In the genomic region with DNA sequence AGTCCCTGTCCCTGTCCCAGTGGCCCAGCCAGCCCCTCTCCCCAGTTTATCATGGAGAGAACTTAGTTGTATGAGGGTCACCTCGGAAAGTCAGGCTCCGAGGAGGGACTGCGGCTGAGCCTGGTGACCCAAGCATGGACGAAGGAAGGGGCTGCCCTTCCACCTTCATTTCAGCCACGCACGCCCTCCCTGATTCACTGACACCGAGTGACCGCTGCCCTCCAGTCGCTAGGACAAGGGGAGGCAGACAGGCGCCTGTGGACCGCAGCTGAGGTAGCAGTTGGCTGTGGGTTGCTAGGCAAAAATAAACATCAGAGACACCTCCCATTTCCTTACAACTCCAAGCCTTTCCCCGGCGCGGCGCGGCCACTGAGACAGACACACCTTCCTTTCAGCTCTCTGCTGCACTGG, we compare ENCODE assay signal across 7 mouse cellular contexts. TPM values are rescaled to one million over a fixed set of nuclear protein-coding genes. Genes with fewer than 3 reads are reported as not detected.
DNase-seq lines count a peak whose midpoint lies in the region; ATAC-seq and TF ChIP-seq lines count a peak whose summit lies in the region.

No protein-coding gene starts in this region.

- H3K9me3 ChIP-seq in intestine, embryonic 16.5 days (ENCODE audit: control insufficient read depth, low read length), result no peaks in the 10 kb centered on the region
- no peaks in the 10 kb centered on the region for H3K9me3 ChIP-seq in midbrain, embryonic 11.5 days (ENCODE audit: control insufficient read depth, low read length)

- H3K4me3 ChIP-seq in cortical plate, adult 2 months (ENCODE audit: insufficient read depth, low read length), result peak overlapping the region; percentile 55
- peak overlapping the region; percentile 78 for H3K4me3 ChIP-seq in intestine, embryonic 16.5 days (ENCODE audit: low read length)
- peak overlapping the region; percentile 97 for H3K4me3 ChIP-seq in midbrain, embryonic 11.5 days (ENCODE audit: low read depth, low read length)

- intact Hi-C loops in gastrocnemius, postnatal 36 days (cut with DNase I), result loop anchor here (2.0 to 5.0 kb wide), 4 partner anchors 152 to 277 kb away; no protein-coding TSS in a partner anchor
- intact Hi-C loops in left cerebral cortex, postnatal 4 days (cut with DNase I), result loop anchor here (2.0 to 10.0 kb wide), 5 partner anchors 89 to 715 kb away; no protein-coding TSS in a partner anchor

- H3K9ac ChIP-seq in intestine, embryonic 16.5 days (ENCODE audit: low read depth, low read length), result peak overlapping the region; percentile 77
- H3K9ac ChIP-seq in midbrain, embryonic 11.5 days (ENCODE audit: low read length), result peak overlapping the region; percentile 54

- peaks cover 3% of the 10 kb centered on the region; the same call in 1 of the 2 replicates for H3K4me1 ChIP-seq in cortical plate, adult 2 months (ENCODE audit: control insufficient read depth, insufficient read depth, low read length)
- peaks cover 28% of the 10 kb centered on the region for H3K4me1 ChIP-seq in intestine, embryonic 16.5 days (ENCODE audit: control insufficient read depth, insufficient read depth, low read length)
- H3K4me1 ChIP-seq in midbrain, embryonic 11.5 days (ENCODE audit: control insufficient read depth, insufficient read depth, low read length), result peaks cover 29% of the 10 kb centered on the region

- peak overlapping the region; percentile 93 for H3K4me2 ChIP-seq in intestine, embryonic 16.5 days (ENCODE audit: low read depth, low read length)
- peak overlapping the region; percentile 80 for H3K4me2 ChIP-seq in midbrain, embryonic 11.5 days

- TF ChIP-seq CTCF in cortical plate, adult 2 months (IDR thresholded peaks at IDR 0.05; ENCODE audit: extremely low read depth, insufficient read depth, low read length), result no peak

- no peaks in the 10 kb centered on the region for H3K27me3 ChIP-seq in intestine, embryonic 16.5 days (replicated peaks; ENCODE audit: control insufficient read depth, insufficient read depth, low read length)
- no peaks in the 10 kb centered on the region for H3K27me3 ChIP-seq in midbrain, embryonic 11.5 days (ENCODE audit: control insufficient read depth, insufficient read depth, low read length)

- TF ChIP-seq POLR2A in cortical plate, adult 2 months (IDR thresholded peaks at IDR 0.05; ENCODE audit: extremely low read depth, insufficient read depth, low read length), result no peak

- under 1% methylated on average over 16 of the region's 16 CpGs for WGBS in intestine, embryonic 16.5 days
- WGBS in midbrain, embryonic 11.5 days, result 0% methylated on average over 16 of the region's 16 CpGs

- no peaks in the 10 kb centered on the region for H3K36me3 ChIP-seq in intestine, embryonic 16.5 days (ENCODE audit: control insufficient read depth, insufficient read depth, low read length)
- H3K36me3 ChIP-seq in midbrain, embryonic 11.5 days (ENCODE audit: control insufficient read depth, insufficient read depth, low read length), result no peaks in the 10 kb centered on the region; the same call in 1 of the 2 replicates

- peak overlapping the region; percentile 26; the same call in 1 of the 2 replicates for H3K27ac ChIP-seq in cortical plate, adult 2 months (ENCODE audit: insufficient read depth, low read length)
- H3K27ac ChIP-seq in intestine, embryonic 16.5 days (ENCODE audit: low read length), result peak overlapping the region; percentile 95
- peak overlapping the region; percentile 94 for H3K27ac ChIP-seq in midbrain, embryonic 11.5 days (ENCODE audit: low read depth, low read length)

- peak; percentile 82 for ATAC-seq in intestine, embryonic 16.5 days
- ATAC-seq in midbrain, embryonic 11.5 days (ENCODE audit: low FRiP score), result peak; percentile 63

- DNase-seq in adipocyte (ENCODE audit: low spot score), result peak; percentile 68
- peak; percentile 48 to 70 for DNase-seq in gastrocnemius, postnatal 36 days
- DNase-seq in left cerebral cortex, postnatal 4 days, result peak; percentile 62
- DNase-seq in midbrain, embryonic 11.5 days (ENCODE audit: low spot score, missing footprints), result no peak
- peak; percentile 37 for DNase-seq in spleen, adult 12 weeks (ENCODE audit: low spot score)

RNA-seq across cellular contexts. Expression of gene Dyrk2, which starts 0.4 kb away (rescaled TPM):
- 23.3 and 25.0 TPM in 2 replicates for polyA plus RNA-seq in cortical plate, adult 2 months (2012; rRNA removed)
- 10 to 100 TPM; 42.0 to 47.1 TPM for total RNA-seq in gastrocnemius, postnatal 36 days (2021)
- polyA plus RNA-seq in intestine, embryonic 16.5 days (2015; fragmentation: Nextera tagmentation; extraction: Ambion mirVana), result 7.2 and 8.0 TPM in 2 replicates
- 10 to 100 TPM; 96.8 to 99.8 TPM for total RNA-seq in left cerebral cortex, postnatal 4 days (2021)
- 12.1 and 12.4 TPM in 2 replicates for polyA plus RNA-seq in midbrain, embryonic 11.5 days (2014; fragmentation: Nextera tagmentation; extraction: Ambion mirVana)

Comparison
In these comparisons a context has a peak if more than half of its experiments do, and no peak if none do; other contexts are left out.
1. H3K27ac ChIP-seq: peak in every context shown above with its lines; median percentile 95 in intestine, embryonic 16.5 days; 94 in midbrain, embryonic 11.5 days; 26 in cortical plate, adult 2 months.